Mouse (Mus musculus): ENCODE measurements around the gene Wipf2. TPM values are rescaled to one million over a fixed set of nuclear protein-coding genes. Genes with fewer than 3 reads are reported as not detected.

Gene Wipf2
- polyA plus RNA-seq, 1 experiment = 19.2 TPM

GRCm38 (mm10) chr11:98942923-98943641, 79.6 kb downstream of the Wipf2 start:
- DNase-seq (ENCODE audit: low spot score) = no peak

GRCm38 (mm10) chr11:98943741-98944461, 80.5 kb downstream of the Wipf2 start:
- DNase-seq (ENCODE audit: low spot score) = no peak

GRCm38 (mm10) chr11:98944897-98945604, 81.6 kb downstream of the Wipf2 start:
- DNase-seq (ENCODE audit: low spot score) = no peak

GRCm38 (mm10) chr11:98945605-98945977, 82.2 kb downstream of the Wipf2 start:
- DNase-seq (ENCODE audit: low spot score) = no peak

- DNase-seq (ENCODE audit: low spot score) = no peak
Observed at GRCm38 (mm10) chr11:98947969-98948569, 84.6 kb downstream of the Wipf2 start.

- no peak for DNase-seq (ENCODE audit: low spot score)
Observed at GRCm38 (mm10) chr11:98949242-98949957, 86.0 kb downstream of the Wipf2 start.

GRCm38 (mm10) chr11:98949958-98950460, 86.6 kb downstream of the Wipf2 start:
- no peak for DNase-seq (ENCODE audit: low spot score)

GRCm38 (mm10) chr11:98950484-98950883, 87.0 kb downstream of the Wipf2 start:
- no peak for DNase-seq (ENCODE audit: low spot score)

GRCm38 (mm10) chr11:98951026-98951906, 87.8 kb downstream of the Wipf2 start:
- DNase-seq (ENCODE audit: low spot score) = no peak

GRCm38 (mm10) chr11:98952111-98952510, 88.7 kb downstream of the Wipf2 start:
- DNase-seq (ENCODE audit: low spot score) = no peak

GRCm38 (mm10) chr11:98952736-98953135, 89.3 kb downstream of the Wipf2 start:
- no peak for DNase-seq (ENCODE audit: low spot score)

GRCm38 (mm10) chr11:98953361-98953760, 89.9 kb downstream of the Wipf2 start:
- no peak for DNase-seq (ENCODE audit: low spot score)

- no peak for DNase-seq (ENCODE audit: low spot score)
Observed at GRCm38 (mm10) chr11:98953835-98954320, 90.4 kb downstream of the Wipf2 start.

GRCm38 (mm10) chr11:98954373-98954772, 90.9 kb downstream of the Wipf2 start:
- no peak for DNase-seq (ENCODE audit: low spot score)

Other genes with a start within 250 kb of the Wipf2 start
- 0.47 and 0.52 TPM in 2 replicates for gene Gm12355, start 238.0 kb upstream of the Wipf2 start, polyA plus RNA-seq (2012; rRNA removed)
- gene Gsdma3, start 237.3 kb upstream of the Wipf2 start, polyA plus RNA-seq (2012; rRNA removed) = not detected in 2 replicates
- gene Gsdma2, start 216.9 kb upstream of the Wipf2 start, polyA plus RNA-seq (2012; rRNA removed) = not detected in 2 replicates
- gene Gsdma, start 199.3 kb upstream of the Wipf2 start, polyA plus RNA-seq (2012; rRNA removed) = 0.72 and 0.87 TPM in 2 replicates
- 108 and 115 TPM in 2 replicates for gene Psmd3, start 181.1 kb upstream of the Wipf2 start, polyA plus RNA-seq (2012; rRNA removed)
- 0.38 and 0.73 TPM in 2 replicates for gene Csf3, start 162.4 kb upstream of the Wipf2 start, polyA plus RNA-seq (2012; rRNA removed)
- 29.6 and 32.8 TPM in 2 replicates for gene Med24, start 134.2 kb upstream of the Wipf2 start, polyA plus RNA-seq (2012; rRNA removed)
- 62.2 and 88.1 TPM in 2 replicates for gene Thra, start 123.0 kb upstream of the Wipf2 start, polyA plus RNA-seq (2012; rRNA removed)
- 119 and 219 TPM in 2 replicates for gene Nr1d1, start 88.3 kb upstream of the Wipf2 start, polyA plus RNA-seq (2012; rRNA removed)
- gene Msl1, start 68.1 kb upstream of the Wipf2 start, polyA plus RNA-seq (2012; rRNA removed) = 57.0 and 58.7 TPM in 2 replicates
- 24.7 and 29.5 TPM in 2 replicates for gene Casc3, start 58.7 kb upstream of the Wipf2 start, polyA plus RNA-seq (2012; rRNA removed)
- gene Rapgefl1, start 26.9 kb upstream of the Wipf2 start, polyA plus RNA-seq (2012; rRNA removed) = 56.6 and 66.4 TPM in 2 replicates
- gene Cdc6, start 44.2 kb downstream of the Wipf2 start, polyA plus RNA-seq (2012; rRNA removed) = 2.7 and 3.8 TPM in 2 replicates
- 8.5 and 13.7 TPM in 2 replicates for gene Rara, start 64.2 kb downstream of the Wipf2 start, polyA plus RNA-seq (2012; rRNA removed)
- 0.55 and 0.87 TPM in 2 replicates for gene Gjd3, start 119.4 kb downstream of the Wipf2 start, polyA plus RNA-seq (2012; rRNA removed)
- gene Top2a, start 160.6 kb downstream of the Wipf2 start, polyA plus RNA-seq (2012; rRNA removed) = 4.7 and 6.0 TPM in 2 replicates
- 248 and 341 TPM in 2 replicates for gene Igfbp4, start 177.6 kb downstream of the Wipf2 start, polyA plus RNA-seq (2012; rRNA removed)
- 26.0 and 28.6 TPM in 2 replicates for gene Tns4, start 225.7 kb downstream of the Wipf2 start, polyA plus RNA-seq (2012; rRNA removed)